Mouse (Mus musculus): Measurements from ENCODE around the gene Flad1. TPM values are rescaled to one million over a fixed set of nuclear protein-coding genes. Genes with fewer than 3 reads are reported as not detected.

Flad1 gene
- polyA plus RNA-seq, 1 experiment: 10.9 TPM

DNA sequence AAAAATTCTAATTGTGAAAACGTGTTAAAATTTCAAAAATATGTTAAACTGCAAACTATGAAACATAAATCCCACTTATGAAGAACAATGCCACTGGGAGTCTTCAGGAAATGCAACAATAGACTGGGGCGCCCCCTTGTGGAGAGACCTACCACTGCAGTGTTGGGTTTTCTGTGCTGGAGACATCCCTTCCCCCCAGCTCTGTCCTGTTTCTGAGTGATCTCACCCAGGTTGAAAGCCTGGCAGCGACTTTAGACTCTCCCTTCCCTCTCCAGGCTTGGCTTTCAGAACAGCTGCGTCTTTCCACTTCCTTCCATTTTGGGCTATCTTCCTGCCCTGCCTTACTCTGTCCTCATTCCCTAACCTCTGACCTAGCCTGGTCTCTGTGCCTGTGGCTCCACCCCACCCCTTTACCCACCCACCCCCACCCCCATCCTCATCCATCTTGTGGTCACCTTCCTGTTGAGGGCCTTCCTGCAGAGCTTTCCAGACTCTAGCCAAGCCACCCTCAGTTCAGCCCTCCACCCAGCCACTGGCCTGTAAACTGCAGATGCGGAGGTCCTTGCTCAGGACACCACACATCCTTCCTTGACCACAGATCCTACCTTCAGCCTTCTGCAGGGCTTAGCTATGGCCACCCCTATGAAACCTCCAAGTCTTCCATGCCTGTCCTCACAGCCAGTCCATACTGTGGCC lies 56.7 kb downstream of the Flad1 start:
- TF ChIP-seq CTCF (IDR thresholded peaks at IDR 0.05; ENCODE audit: borderline replicate concordance, insufficient read depth, low read length) (peak; percentile 55; the same call in 1 of the 2 replicates), POLR2A (IDR thresholded peaks at IDR 0.05; ENCODE audit: low read depth, low read length) (no peak)
- Histone ChIP-seq H3K4me1 (ENCODE audit: control insufficient read depth, insufficient read depth, low read length) (no peaks in the 10 kb centered on the region), H3K4me3 (ENCODE audit: insufficient read depth, low read length) (no peak overlapping the region), H3K27ac (ENCODE audit: insufficient read depth, low read length) (no peak overlapping the region)

DNA sequence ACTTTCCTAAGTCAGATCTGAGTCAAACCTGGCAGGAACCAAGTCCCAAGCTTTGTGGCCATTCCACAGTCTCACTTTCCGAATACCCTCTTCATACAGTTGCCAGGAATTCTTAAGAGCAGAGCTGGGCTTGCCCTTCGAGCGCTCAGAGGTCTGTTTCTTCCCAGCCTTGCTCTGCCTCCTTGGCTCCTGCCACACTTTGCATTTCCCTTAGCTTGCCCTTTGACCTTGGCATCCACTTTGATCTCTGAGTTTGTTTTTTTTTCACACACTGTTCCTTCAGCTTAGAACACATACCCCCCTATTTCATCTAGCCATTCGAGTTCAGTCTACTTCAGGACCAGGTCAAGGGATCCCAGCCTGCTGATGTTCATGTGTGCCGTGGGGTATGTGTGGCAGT lies 60.4 kb downstream of the Flad1 start:
- no peak overlapping the region for H3K27ac ChIP-seq (ENCODE audit: insufficient read depth, low read length)
- H3K4me1 ChIP-seq (ENCODE audit: control insufficient read depth, insufficient read depth, low read length): peaks cover 6% of the 10 kb centered on the region
- no peak overlapping the region for H3K4me3 ChIP-seq (ENCODE audit: insufficient read depth, low read length)
- TF ChIP-seq CTCF (IDR thresholded peaks at IDR 0.05; ENCODE audit: borderline replicate concordance, insufficient read depth, low read length) (no peak), POLR2A (IDR thresholded peaks at IDR 0.05; ENCODE audit: low read depth, low read length) (no peak)

Other genes with a start within 250 kb of the Flad1 start
- gene Clk2, start 247.1 kb downstream of the Flad1 start, polyA plus RNA-seq (2011; ENCODE audit: insufficient read length, low read depth, missing spikeins): 45.3 and 57.5 TPM in 2 replicates
- gene Scamp3, start 234.4 kb downstream of the Flad1 start, polyA plus RNA-seq (2011; ENCODE audit: insufficient read length, low read depth, missing spikeins): 75.7 and 91.2 TPM in 2 replicates
- gene Fam189b, start 228.7 kb downstream of the Flad1 start, polyA plus RNA-seq (2011; ENCODE audit: insufficient read length, low read depth, missing spikeins): 46.9 and 49.5 TPM in 2 replicates
- 86.8 and 103 TPM in 2 replicates for gene Gba, start 208.9 kb downstream of the Flad1 start, polyA plus RNA-seq (2011; ENCODE audit: insufficient read length, low read depth, missing spikeins)
- 60.8 and 83.1 TPM in 2 replicates for gene Thbs3, start 196.7 kb downstream of the Flad1 start, polyA plus RNA-seq (2011; ENCODE audit: insufficient read length, low read depth, missing spikeins)
- gene Mtx1, start 184.8 kb downstream of the Flad1 start, polyA plus RNA-seq (2011; ENCODE audit: insufficient read length, low read depth, missing spikeins): 96.9 and 98.6 TPM in 2 replicates
- 1.1 and 2.5 TPM in 2 replicates for gene Muc1, start 182.8 kb downstream of the Flad1 start, polyA plus RNA-seq (2011; ENCODE audit: insufficient read length, low read depth, missing spikeins)
- gene Krtcap2, start 165.9 kb downstream of the Flad1 start, polyA plus RNA-seq (2011; ENCODE audit: insufficient read length, low read depth, missing spikeins): 265 and 289 TPM in 2 replicates
- 14.2 and 24.2 TPM in 2 replicates for gene Trim46, start 165.6 kb downstream of the Flad1 start, polyA plus RNA-seq (2011; ENCODE audit: insufficient read length, low read depth, missing spikeins)
- gene Dpm3, start 152.5 kb downstream of the Flad1 start, polyA plus RNA-seq (2011; ENCODE audit: insufficient read length, low read depth, missing spikeins): 47.2 and 51.3 TPM in 2 replicates
- gene Slc50a1, start 141.3 kb downstream of the Flad1 start, polyA plus RNA-seq (2011; ENCODE audit: insufficient read length, low read depth, missing spikeins): 91.5 and 103 TPM in 2 replicates
- 4.1 and 7.1 TPM in 2 replicates for gene Efna1, start 130.7 kb downstream of the Flad1 start, polyA plus RNA-seq (2011; ENCODE audit: insufficient read length, low read depth, missing spikeins)
- gene Efna3, start 88.9 kb downstream of the Flad1 start, polyA plus RNA-seq (2011; ENCODE audit: insufficient read length, low read depth, missing spikeins): 7.1 and 8.7 TPM in 2 replicates
- gene Efna4, start 73.8 kb downstream of the Flad1 start, polyA plus RNA-seq (2011; ENCODE audit: insufficient read length, low read depth, missing spikeins): 11.2 and 11.4 TPM in 2 replicates
- gene Adam15, start 61.9 kb downstream of the Flad1 start, polyA plus RNA-seq (2011; ENCODE audit: insufficient read length, low read depth, missing spikeins): 112 and 136 TPM in 2 replicates
- gene Dcst2, start 49.9 kb downstream of the Flad1 start, polyA plus RNA-seq (2011; ENCODE audit: insufficient read length, low read depth, missing spikeins): not detected in 2 replicates
- not detected in 2 replicates for gene Dcst1, start 46.6 kb downstream of the Flad1 start, polyA plus RNA-seq (2011; ENCODE audit: insufficient read length, low read depth, missing spikeins)
- gene Zbtb7b, start 17.1 kb downstream of the Flad1 start, polyA plus RNA-seq (2011; ENCODE audit: insufficient read length, low read depth, missing spikeins): 46.9 and 56.0 TPM in 2 replicates
- not detected in 2 replicates for gene Lenep, start 9.1 kb downstream of the Flad1 start, polyA plus RNA-seq (2011; ENCODE audit: insufficient read length, low read depth, missing spikeins)
- 142 and 174 TPM in 2 replicates for gene Cks1b, start 6.5 kb upstream of the Flad1 start, polyA plus RNA-seq (2011; ENCODE audit: insufficient read length, low read depth, missing spikeins)
- gene Shc1, start 6.6 kb upstream of the Flad1 start, polyA plus RNA-seq (2011; ENCODE audit: insufficient read length, low read depth, missing spikeins): 224 and 227 TPM in 2 replicates
- 42.4 and 45.2 TPM in 2 replicates for gene Pygo2, start 18.3 kb upstream of the Flad1 start, polyA plus RNA-seq (2011; ENCODE audit: insufficient read length, low read depth, missing spikeins)
- gene Pbxip1, start 24.8 kb upstream of the Flad1 start, polyA plus RNA-seq (2011; ENCODE audit: insufficient read length, low read depth, missing spikeins): 90.9 and 91.6 TPM in 2 replicates
- 16.3 and 21.0 TPM in 2 replicates for gene Pmvk, start 42.7 kb upstream of the Flad1 start, polyA plus RNA-seq (2011; ENCODE audit: insufficient read length, low read depth, missing spikeins)
- 0.90 and 1.6 TPM in 2 replicates for gene Kcnn3, start 108.3 kb upstream of the Flad1 start, polyA plus RNA-seq (2011; ENCODE audit: insufficient read length, low read depth, missing spikeins)

All from embryonic fibroblast, embryonic 13.5 days (primary cell).